Mouse (Mus musculus) liver, adult 2 months (tissue): ENCODE results near the gene Ddc.
A peak's percentile ranks its signal among the peaks of the same experiment; 100 is the strongest.

ENCODE experiments used
- CTCF ChIP-seq: fragments of 200-500 bp; IDR thresholded peaks from 2 replicates; pipeline ENCODE4 v1.5.1; 2011; ENCODE audit warnings: low read depth, low read length, control low read depth
- POLR2A ChIP-seq: fragments of 200-500 bp; IDR thresholded peaks from 2 replicates; pipeline ENCODE4 v1.6.1; 2011; ENCODE audit warnings: low read length, control low read depth; ENCODE audit not compliant: insufficient read depth; ENCODE audit errors: extremely low read depth

DNA sequence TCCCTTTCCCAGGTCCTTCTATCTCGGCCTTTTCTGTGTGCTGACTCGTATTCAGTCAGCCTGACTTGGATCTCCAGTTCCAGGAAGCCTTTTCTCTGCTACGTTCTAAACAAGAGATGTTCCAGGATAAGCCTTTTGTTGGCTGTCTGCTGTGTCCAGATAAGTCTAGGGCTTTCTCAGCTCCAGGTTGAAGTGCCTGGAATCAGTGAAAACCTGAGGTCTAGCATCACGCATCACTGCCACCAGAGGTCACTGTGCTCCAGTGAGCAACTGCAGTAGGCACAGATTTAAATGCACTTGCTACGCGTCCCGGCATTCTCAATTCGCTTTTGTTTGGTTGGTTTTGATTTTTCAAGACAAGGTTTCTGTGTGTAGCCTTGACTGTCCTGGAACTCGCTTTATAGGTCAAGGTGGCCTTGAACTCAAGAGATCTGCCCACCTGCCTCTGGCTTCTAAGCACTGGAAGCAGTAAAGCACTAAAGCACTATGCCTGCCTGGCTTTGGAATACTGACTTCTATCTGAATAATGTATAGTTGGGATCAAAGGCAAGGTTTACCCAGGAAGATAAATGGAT, 86.0 kb downstream of the Ddc start:
- TF ChIP-seq POLR2A (no peak), CTCF (peak; percentile 87)
